Mouse (Mus musculus) intestine, postnatal 0 days (tissue): ENCODE results near the gene Lsmem1. TPM values are rescaled to one million over a fixed set of nuclear protein-coding genes. Genes with fewer than 3 reads are reported as not detected.

ENCODE experiments used
- ATAC-seq: fragments of 200-750 bp; cut with Nextera tagmentation; 2 replicates; pipeline ENCODE4 v1.8.0; 2017; ENCODE audit warnings: mild to moderate bottlenecking, moderate TSS enrichment, moderate library complexity
- H3K27ac ChIP-seq: fragments of 300-500 bp; sonication (generic); 2 replicates; pipeline ENCODE4 v1.5.1; 2014; ENCODE audit warnings: mild to moderate bottlenecking, low read depth, low read length, moderate library complexity
- H3K27me3 ChIP-seq: fragments of 300-500 bp; sonication (generic); replicated peaks from 2 replicates; pipeline ENCODE4 v1.6.1; 2014; ENCODE audit warnings: low read length, mixed read lengths; ENCODE audit not compliant: control insufficient read depth, insufficient read depth
- H3K36me3 ChIP-seq: fragments of 300-500 bp; sonication (generic); 2 replicates; pipeline ENCODE4 v1.6.1; 2014; ENCODE audit warnings: mild to moderate bottlenecking, moderate library complexity; ENCODE audit not compliant: control insufficient read depth, insufficient read depth
- H3K4me1 ChIP-seq: fragments of 300-500 bp; sonication (generic); replicated peaks from 2 replicates; pipeline ENCODE4 v1.6.1; 2014; ENCODE audit warnings: antibody characterized with exemption, low read length, mixed read lengths; ENCODE audit not compliant: control insufficient read depth, insufficient read depth
- H3K4me2 ChIP-seq: fragments of 300-500 bp; sonication (generic); replicated peaks from 2 replicates; pipeline ENCODE4 v1.6.1; 2014; ENCODE audit warnings: low read depth, mild to moderate bottlenecking, moderate library complexity
- H3K4me3 ChIP-seq: fragments of 300-500 bp; sonication (generic); 2 replicates; pipeline ENCODE4 v1.5.1; 2014; ENCODE audit warnings: low read depth, low read length
- H3K9ac ChIP-seq: fragments of 300-500 bp; sonication (generic); 2 replicates; pipeline ENCODE4 v1.6.1; 2014; ENCODE audit warnings: mild to moderate bottlenecking, low read depth, low read length
- H3K9me3 ChIP-seq: fragments of 300-500 bp; sonication (generic); 2 replicates; pipeline ENCODE4 v1.6.1; 2016; ENCODE audit warnings: mixed run types; ENCODE audit not compliant: control insufficient read depth
- CTCF ChIP-seq: sonication (generic); IDR thresholded peaks from 2 replicates; pipeline ENCODE4 v1.5.1; 2016; ENCODE audit warnings: low read depth, mild to moderate bottlenecking, control low read depth, antibody characterized with exemption, moderate library complexity
- WGBS: fragments of 180-500 bp; shearing (Covaris S2); extraction: QIAGEN DNeasy Blood & Tissue Kit; methylation state at CpG from one replicate; pipeline ENCODE4 v1.1.7; 2014; 5-methylcytosine and 5-hydroxymethylcytosine counted together
- polyA plus RNA-seq: library from polyadenylated mRNA; unstranded; fragments of >200 nt; fragmentation: Nextera tagmentation; extraction: Ambion mirVana; gene quantifications from 2 replicates; pipeline ENCODE4 v1.2.1, GENCODE M21; 2015

Lsmem1 gene
- polyA plus RNA-seq, 1 experiment from 2014 or later: not detected

DNA sequence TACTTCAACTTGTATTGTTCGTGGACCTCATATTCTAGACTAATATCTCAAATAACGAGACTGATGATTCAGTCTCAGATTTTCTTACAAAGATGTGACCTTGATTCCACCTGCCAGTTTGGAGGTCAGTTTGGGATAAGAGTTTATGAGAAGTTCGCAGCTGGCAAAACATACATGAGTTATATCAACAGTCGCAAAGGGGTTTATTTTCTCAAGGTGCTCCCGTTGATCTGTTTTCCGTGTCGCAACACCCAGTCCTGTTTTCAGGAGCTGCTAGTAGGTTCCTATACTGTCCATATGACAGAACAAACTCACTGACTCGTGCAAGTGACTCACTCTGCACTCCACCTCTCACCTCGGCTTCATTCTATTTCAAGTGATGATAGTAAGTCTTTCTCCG, 24.4 kb upstream of the Lsmem1 start:
- no peak for ATAC-seq
- Histone ChIP-seq H3K4me3 (peak overlapping the region; percentile 99), H3K4me2 (peak overlapping the region; percentile 82), H3K27ac (peak overlapping the region; percentile 15; the same call in 1 of the 2 replicates), H3K27me3 (no peaks in the 10 kb centered on the region), H3K4me1 (0 out of 2 replicates have a peak, but pooled peaks cover 3% of the 10 kb centered on the region), H3K9me3 (no peaks in the 10 kb centered on the region), H3K9ac (0 out of 2 replicates have a peak overlapping the region, but pooled peaks have one; percentile 19), H3K36me3 (no peaks in the 10 kb centered on the region)
- WGBS: 27% methylated on average over 10 of the region's 10 CpGs
- no peak for TF ChIP-seq CTCF

- peak; percentile 97 for ATAC-seq
- peak overlapping the region; percentile 99 for H3K4me3 ChIP-seq
- peak overlapping the region; percentile 96 for H3K27ac ChIP-seq
- no peaks in the 10 kb centered on the region for H3K36me3 ChIP-seq
- 0 out of 2 replicates have a peak, but pooled peaks cover 3% of the 10 kb centered on the region for H3K4me1 ChIP-seq
- H3K9ac ChIP-seq: peak overlapping the region; percentile 92
- WGBS: under 1% methylated on average over 45 of the region's 47 CpGs
- H3K9me3 ChIP-seq: no peaks in the 10 kb centered on the region
- no peaks in the 10 kb centered on the region for H3K27me3 ChIP-seq
- TF ChIP-seq CTCF: no peak
- peak overlapping the region; percentile 82 for H3K4me2 ChIP-seq
Observed at GRCm38 (mm10) chr12:40223082-40223619, 23.9 kb upstream of the Lsmem1 start.

DNA sequence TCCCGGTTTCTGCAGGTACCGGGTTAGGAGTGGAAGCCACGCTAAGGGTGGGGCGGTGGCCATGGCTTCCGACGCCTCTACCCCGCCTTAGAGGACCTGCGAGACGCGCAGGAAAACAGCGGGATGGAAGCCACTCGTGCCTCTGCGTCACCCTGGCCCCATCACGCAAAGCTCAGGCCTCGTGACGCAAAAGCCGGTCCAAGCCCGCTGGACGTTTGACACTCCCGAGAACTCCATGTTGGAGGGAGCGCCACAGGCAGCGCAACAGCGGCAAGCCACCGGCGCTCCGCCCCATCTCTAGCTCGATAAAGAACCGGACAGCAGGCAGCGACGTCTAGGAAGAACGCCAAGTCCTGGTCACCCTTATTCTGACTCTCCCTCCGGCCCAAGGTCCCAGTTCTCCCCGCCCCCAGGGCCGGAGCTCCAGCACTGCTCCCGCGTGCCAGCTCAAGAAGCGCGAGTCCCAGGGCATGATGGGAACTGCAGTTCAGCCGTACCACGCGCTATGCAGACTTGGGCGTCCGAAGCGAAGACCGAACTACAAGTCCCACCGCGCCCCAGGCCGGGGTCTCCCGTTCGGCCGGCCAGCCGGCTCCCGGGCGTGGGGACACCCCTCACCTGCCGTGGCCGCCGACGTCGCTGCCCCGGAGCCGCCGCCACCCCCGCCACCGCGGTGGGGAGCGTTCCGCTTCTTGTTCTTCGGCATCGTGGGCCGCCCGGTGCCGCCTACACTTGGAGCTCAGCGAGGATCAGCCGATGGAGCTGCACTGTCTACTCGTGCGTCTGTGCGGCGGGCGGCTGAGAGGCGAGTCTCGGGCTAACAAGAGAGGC, 23.2 kb upstream of the Lsmem1 start:
- H3K36me3 ChIP-seq: no peaks in the 10 kb centered on the region
- H3K4me1 ChIP-seq: 0 out of 2 replicates have a peak, but pooled peaks cover 3% of the 10 kb centered on the region
- peak overlapping the region; percentile 96 for H3K27ac ChIP-seq
- TF ChIP-seq CTCF: peak; percentile 39
- WGBS: under 1% methylated on average over 81 of the region's 81 CpGs
- no peaks in the 10 kb centered on the region for H3K27me3 ChIP-seq
- no peaks in the 10 kb centered on the region for H3K9me3 ChIP-seq
- peak overlapping the region; percentile 82 for H3K4me2 ChIP-seq
- ATAC-seq: peak; percentile 88
- H3K4me3 ChIP-seq: peak overlapping the region; percentile 99
- peak overlapping the region; percentile 92 for H3K9ac ChIP-seq

DNA sequence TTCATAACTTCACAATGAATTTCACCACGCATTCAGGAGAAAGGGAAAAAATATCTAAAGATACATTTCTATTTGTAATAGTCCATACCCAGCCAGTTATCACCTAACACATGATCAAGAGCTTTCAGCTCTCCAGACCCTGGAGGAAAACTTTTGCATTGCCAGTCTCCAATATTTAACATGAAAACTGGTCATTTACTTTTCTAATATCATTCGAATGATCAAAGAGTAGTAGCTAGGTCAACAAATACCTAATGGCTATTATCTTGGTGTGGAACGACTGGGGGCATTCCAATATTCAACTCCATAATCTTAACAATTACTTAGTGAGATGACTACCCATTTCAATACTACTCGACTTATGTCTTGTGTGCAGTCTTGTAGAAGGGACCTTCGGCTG, 22.3 kb upstream of the Lsmem1 start:
- 0 out of 2 replicates have a peak, but pooled peaks cover 3% of the 10 kb centered on the region for H3K4me1 ChIP-seq
- peak overlapping the region; percentile 99 for H3K4me3 ChIP-seq
- peak overlapping the region; percentile 82 for H3K4me2 ChIP-seq
- H3K36me3 ChIP-seq: no peaks in the 10 kb centered on the region
- no peak overlapping the region for H3K9ac ChIP-seq
- peak overlapping the region; percentile 96; the same call in 1 of the 2 replicates for H3K27ac ChIP-seq
- ATAC-seq: no peak
- H3K9me3 ChIP-seq: no peaks in the 10 kb centered on the region
- 5% methylated on average over 5 of the region's 5 CpGs for WGBS
- H3K27me3 ChIP-seq: no peaks in the 10 kb centered on the region
- TF ChIP-seq CTCF: no peak

- TF ChIP-seq CTCF: no peak
Observed at GRCm38 (mm10) chr12:40220896-40221295, 21.6 kb upstream of the Lsmem1 start.

GRCm38 (mm10) chr12:40220001-40220570, 20.8 kb upstream of the Lsmem1 start:
- H3K36me3 ChIP-seq: peaks cover 6% of the 10 kb centered on the region
- no peak for TF ChIP-seq CTCF
- H3K27ac ChIP-seq: no peak overlapping the region
- H3K27me3 ChIP-seq: no peaks in the 10 kb centered on the region
- no peak for ATAC-seq
- peak overlapping the region; percentile 2; the same call in 1 of the 2 replicates for H3K4me3 ChIP-seq
- no peak overlapping the region for H3K9ac ChIP-seq
- H3K4me2 ChIP-seq: peak overlapping the region; percentile 82
- no peaks in the 10 kb centered on the region for H3K9me3 ChIP-seq
- WGBS: 20% methylated on average over 3 of the region's 3 CpGs
- 0 out of 2 replicates have a peak, but pooled peaks cover 3% of the 10 kb centered on the region for H3K4me1 ChIP-seq

More at GRCm38 (mm10) chr12:40220896-40221295, 21.6 kb upstream of the Lsmem1 start:
- no peaks in the 10 kb centered on the region for H3K27me3 ChIP-seq
- peak overlapping the region; percentile 82 for H3K4me2 ChIP-seq
- no peak overlapping the region for H3K9ac ChIP-seq
- H3K9me3 ChIP-seq: no peaks in the 10 kb centered on the region
- 0 out of 2 replicates have a peak, but pooled peaks cover 3% of the 10 kb centered on the region for H3K4me1 ChIP-seq
- H3K27ac ChIP-seq: no peak overlapping the region
- ATAC-seq: no peak
- peak overlapping the region; percentile 99; the same call in 1 of the 2 replicates for H3K4me3 ChIP-seq
- WGBS: 5% methylated on average over 3 of the region's 3 CpGs
- no peaks in the 10 kb centered on the region for H3K36me3 ChIP-seq
